Mouse (Mus musculus): Measurements from ENCODE around the gene Crabp2. TPM values are rescaled to one million over a fixed set of nuclear protein-coding genes. Genes with fewer than 3 reads are reported as not detected.

Gene Crabp2
- total and polyA plus RNA-seq, 3 experiments, result 0.38 to 1.0 TPM; not detected in 1

- TF ChIP-seq USF2 (conservative IDR thresholded peaks at IDR 0.05; ENCODE audit: low read depth, low read length) (no peak), GABPA (IDR thresholded peaks at IDR 0.05; ENCODE audit: insufficient replicate concordance, low read depth, low read length) (no peak), TCF12 (IDR thresholded peaks at IDR 0.05; ENCODE audit: low read depth, low read length) (no peak), CHD1 (IDR thresholded peaks at IDR 0.05; ENCODE audit: low read depth, low read length) (no peak), UBTF (IDR thresholded peaks at IDR 0.05; ENCODE audit: low read depth, low read length) (no peak), ETS1 (conservative IDR thresholded peaks at IDR 0.05; ENCODE audit: low read depth, low read length) (no peak), E2F4 (IDR thresholded peaks at IDR 0.05; ENCODE audit: insufficient replicate concordance, low read depth, low read length) (no peak), POLR2AphosphoS2 (IDR thresholded peaks at IDR 0.05; ENCODE audit: low read depth, low read length) (no peak), CHD2 (IDR thresholded peaks at IDR 0.05; ENCODE audit: low read length) (no peak), ELF1 (IDR thresholded peaks at IDR 0.05; ENCODE audit: low read depth, low read length) (no peak), SIN3A (IDR thresholded peaks at IDR 0.05; ENCODE audit: low read length) (no peak), RCOR1 (conservative IDR thresholded peaks at IDR 0.05; ENCODE audit: low read depth, low read length) (no peak), MXI1 (IDR thresholded peaks at IDR 0.05; ENCODE audit: low read depth, low read length) (no peak), TBP (conservative IDR thresholded peaks at IDR 0.05; ENCODE audit: low read depth, low read length) (no peak), IRF4 (IDR thresholded peaks at IDR 0.05; ENCODE audit: low read depth, low read length) (no peak), CTCF (conservative IDR thresholded peaks at IDR 0.05 in 1 of 2, IDR thresholded peaks at IDR 0.05 in 1 of 2; ENCODE audit: low read depth in 2 of 2, low read length in 2 of 2) (no peak)
- in situ Hi-C loops (cut with MboI; ENCODE audit: low pct_ligation_motif_present, low pct_unique_long_range_greater_than_20kb, low sequenced_read_pairs) (no loop called here), dilution Hi-C loops (cut with MboI; ENCODE audit: extremely low pct_ligation_motif_present, extremely low pct_unique_long_range_greater_than_20kb, low sequenced_read_pairs) (no loop called here)
- H3K27ac ChIP-seq (ENCODE audit: insufficient read depth, low read depth), result no peak overlapping the region
- H3K79me2 ChIP-seq (replicated peaks; ENCODE audit: control insufficient read depth, extremely low read depth, insufficient read depth, poor library complexity, severe bottlenecking), result no peaks in the 10 kb centered on the region
- no peak overlapping the region for H3K4me3 ChIP-seq (replicated peaks in 1 of 3; ENCODE audit: low read depth in 2 of 3, low read length in 2 of 3, poor library complexity in 1 of 3)
- no peak for DNase-seq (ENCODE audit: extremely low read depth)
- H3K27me3 ChIP-seq (replicated peaks), result peaks cover 39% of the 10 kb centered on the region
- H3K4me1 ChIP-seq (ENCODE audit: control insufficient read depth in 1 of 2, insufficient read depth in 2 of 2), result peaks cover 2 to 55% of the 10 kb centered on the region in 2 experiments; a peak in 2 of 4 replicates
- H3K9me3 ChIP-seq (replicated peaks; ENCODE audit: low read length), result peaks cover 8% of the 10 kb centered on the region
- no peak overlapping the region for H3K9ac ChIP-seq (ENCODE audit: insufficient read depth, low read depth)
- no peaks in the 10 kb centered on the region for H3K36me3 ChIP-seq (replicated peaks in 1 of 2; ENCODE audit: control insufficient read depth in 1 of 2, insufficient read depth in 1 of 2, low read length in 1 of 2)
- no peak overlapping the region for H3K4me2 ChIP-seq (ENCODE audit: insufficient read depth, low read depth, poor library complexity, severe bottlenecking)
These were observed 26.0 kb downstream of the Crabp2 start for GRCm38 (mm10) chr3:87974381-87974987.

GRCm38 (mm10) chr3:87979493-87979892, 31.0 kb downstream of the Crabp2 start:
- Histone ChIP-seq H3K27me3 (replicated peaks) (peaks cover 29% of the 10 kb centered on the region), H3K27ac (ENCODE audit: insufficient read depth, low read depth) (no peak overlapping the region), H3K4me1 (ENCODE audit: control insufficient read depth in 1 of 2, insufficient read depth in 2 of 2) (peaks cover 22 to 75% of the 10 kb centered on the region in 2 experiments), H3K9ac (ENCODE audit: insufficient read depth, low read depth) (no peak overlapping the region), H3K79me2 (replicated peaks; ENCODE audit: control insufficient read depth, extremely low read depth, insufficient read depth, poor library complexity, severe bottlenecking) (no peaks in the 10 kb centered on the region), H3K4me3 (replicated peaks in 1 of 3; ENCODE audit: low read depth in 2 of 3, low read length in 2 of 3, poor library complexity in 1 of 3) (no peak overlapping the region), H3K4me2 (ENCODE audit: insufficient read depth, low read depth, poor library complexity, severe bottlenecking) (no peak overlapping the region), H3K36me3 (replicated peaks in 1 of 2; ENCODE audit: control insufficient read depth in 1 of 2, insufficient read depth in 1 of 2, low read length in 1 of 2) (no peaks in the 10 kb centered on the region), H3K9me3 (replicated peaks; ENCODE audit: low read length) (no peaks in the 10 kb centered on the region)
- in situ Hi-C loops (cut with MboI; ENCODE audit: low pct_ligation_motif_present, low pct_unique_long_range_greater_than_20kb, low sequenced_read_pairs), result loop anchor here (5.0 kb wide), 1 partner anchor 37 kb away; no protein-coding TSS in a partner anchor
- TF ChIP-seq POLR2A (IDR thresholded peaks at IDR 0.05; ENCODE audit: low read depth, low read length), result no peak
- TF ChIP-seq KAT2A (IDR thresholded peaks at IDR 0.05; ENCODE audit: insufficient replicate concordance, low read length), result no peak
- no peak for TF ChIP-seq SIN3A (IDR thresholded peaks at IDR 0.05; ENCODE audit: low read length)
- no peak for TF ChIP-seq TCF12 (IDR thresholded peaks at IDR 0.05; ENCODE audit: low read depth, low read length)
- TF ChIP-seq TBP (conservative IDR thresholded peaks at IDR 0.05; ENCODE audit: low read depth, low read length), result no peak
- no peak for TF ChIP-seq MAX (IDR thresholded peaks at IDR 0.05; ENCODE audit: low read length)
- TF ChIP-seq EP300 (IDR thresholded peaks at IDR 0.05; ENCODE audit: low read length), result no peak
- no peak for TF ChIP-seq ELF1 (IDR thresholded peaks at IDR 0.05; ENCODE audit: low read depth, low read length)
- no peak for TF ChIP-seq MYC (IDR thresholded peaks at IDR 0.05; ENCODE audit: low read depth, low read length)
- TF ChIP-seq MAZ (IDR thresholded peaks at IDR 0.05; ENCODE audit: low read depth, low read length), result no peak
- TF ChIP-seq CHD2 (IDR thresholded peaks at IDR 0.05; ENCODE audit: low read length), result no peak
- TF ChIP-seq JUND (conservative IDR thresholded peaks at IDR 0.05; ENCODE audit: low read depth, low read length), result no peak
- TF ChIP-seq POLR2AphosphoS2 (IDR thresholded peaks at IDR 0.05; ENCODE audit: low read depth, low read length), result no peak
- dilution Hi-C loops (cut with MboI; ENCODE audit: extremely low pct_ligation_motif_present, extremely low pct_unique_long_range_greater_than_20kb, low sequenced_read_pairs), result no loop called here
- no peak for DNase-seq (ENCODE audit: extremely low read depth)
